Mouse (Mus musculus): ENCODE results near the gene Irf2.

GRCm38 (mm10) chr8:46705145-46705544 is 34.4 kb upstream of the Irf2 start:
- TF ChIP-seq ZC3H11A (IDR thresholded peaks at IDR 0.05; ENCODE audit: low read depth, low read length): no peak
- TF ChIP-seq USF1 (IDR thresholded peaks at IDR 0.05; ENCODE audit: low read depth, low read length): no peak
- TF ChIP-seq RCOR1 (IDR thresholded peaks at IDR 0.05; ENCODE audit: low read depth, low read length): no peak
- TF ChIP-seq ETS1 (IDR thresholded peaks at IDR 0.05; ENCODE audit: low read depth, low read length): no peak
- no peak for TF ChIP-seq EP300 (IDR thresholded peaks at IDR 0.05; ENCODE audit: low read depth in 1 of 2, low read length in 2 of 2)
- TF ChIP-seq MAX (IDR thresholded peaks at IDR 0.05; ENCODE audit: low read length): no peak
- TF ChIP-seq CTCF (IDR thresholded peaks at IDR 0.05 in 2 of 3, conservative IDR thresholded peaks at IDR 0.05 in 1 of 3; ENCODE audit: control insufficient read depth in 1 of 3, insufficient read depth in 1 of 3, low read depth in 2 of 3, low read length in 3 of 3, poor library complexity in 1 of 3, severe bottlenecking in 1 of 3): no peak
